Mouse (Mus musculus): ENCODE measurements at regions not wholly inside any gene's neighbourhood (a gene's known extent, or its start where the extent isn't known, plus 50 kb on each side); places are given as distances from the start of the nearest gene placed in this dataset.

GRCm38 (mm10) chr9:116252788-116253187 lies 77.6 kb upstream of the Tgfbr2 start:
- TF ChIP-seq CTCF (IDR thresholded peaks at IDR 0.05; ENCODE audit: extremely low read depth, insufficient read depth, insufficient read length, insufficient replicate concordance) (no peak), POLR2A (IDR thresholded peaks at IDR 0.05; ENCODE audit: low read depth, low read length) (no peak)

Data from spleen, adult 2 months (tissue).